Mouse (Mus musculus): ENCODE measurements around the gene Cdc42bpg.

- TF ChIP-seq ZMIZ1 (IDR thresholded peaks at IDR 0.05; ENCODE audit: low read depth, low read length) (no peak), CTCF (conservative IDR thresholded peaks at IDR 0.05 in 1 of 2, IDR thresholded peaks at IDR 0.05 in 1 of 2; ENCODE audit: low read depth in 2 of 2, low read length in 2 of 2) (no peak), MAX (IDR thresholded peaks at IDR 0.05; ENCODE audit: low read length) (no peak), E2F4 (IDR thresholded peaks at IDR 0.05; ENCODE audit: insufficient replicate concordance, low read depth, low read length) (no peak), CHD1 (IDR thresholded peaks at IDR 0.05; ENCODE audit: low read depth, low read length) (no peak), EP300 (IDR thresholded peaks at IDR 0.05; ENCODE audit: low read length) (no peak), USF2 (conservative IDR thresholded peaks at IDR 0.05; ENCODE audit: low read depth, low read length) (no peak), CHD2 (IDR thresholded peaks at IDR 0.05; ENCODE audit: low read length) (no peak), TCF12 (IDR thresholded peaks at IDR 0.05; ENCODE audit: low read depth, low read length) (no peak), POLR2A (IDR thresholded peaks at IDR 0.05; ENCODE audit: low read depth, low read length) (no peak), SMC3 (IDR thresholded peaks at IDR 0.05; ENCODE audit: low read depth, low read length) (no peak)
Measured at GRCm38 (mm10) chr19:6272053-6272452, 34.2 kb upstream of the Cdc42bpg start.
